Mouse (Mus musculus) CH12.LX (cell line): Measurements from ENCODE around the gene Tnfrsf21.

Experiments used
- CHD1 ChIP-seq: IDR thresholded peaks from 2 replicates; pipeline ENCODE4 v1.6.1; 2012; ENCODE audit warnings: low read depth, low read length, improper control_type of control experiment, inconsistent platforms
- CTCF ChIP-seq, 2 experiments: IDR thresholded peaks in 1 of 2; conservative IDR thresholded peaks in 1 of 2; 2 replicates each; pipeline ENCODE4 v1.5.1; 2011 to 2012; ENCODE audit warnings: low read depth in 2 of 2, low read length in 2 of 2, improper control_type of control experiment in 1 of 2, inconsistent platforms in 1 of 2, mild to moderate bottlenecking in 1 of 2, moderate library complexity in 1 of 2
- EP300 ChIP-seq: IDR thresholded peaks from 2 replicates; pipeline ENCODE4 v1.6.1; 2011; ENCODE audit warnings: low read length, improper control_type of control experiment
- GABPA ChIP-seq: IDR thresholded peaks from 2 replicates; pipeline ENCODE4 v1.6.1; 2012; ENCODE audit warnings: low read depth, low read length, improper control_type of control experiment, inconsistent platforms; ENCODE audit not compliant: insufficient replicate concordance
- MEF2A ChIP-seq: IDR thresholded peaks from 2 replicates; pipeline ENCODE4 v1.6.1; 2014; ENCODE audit warnings: low read depth, mild to moderate bottlenecking, inconsistent platforms, low read length, improper control_type of control experiment, borderline replicate concordance
- POLR2A ChIP-seq: IDR thresholded peaks from 2 replicates; pipeline ENCODE4 v1.6.1; 2011; ENCODE audit warnings: low read depth, mild to moderate bottlenecking, improper control_type of control experiment, low read length
- RCOR1 ChIP-seq: conservative IDR thresholded peaks from 2 replicates; pipeline ENCODE4 v1.6.1; 2012; ENCODE audit warnings: low read depth, mild to moderate bottlenecking, inconsistent platforms, low read length, improper control_type of control experiment
- USF1 ChIP-seq: IDR thresholded peaks from 2 replicates; pipeline ENCODE4 v1.6.1; 2014; ENCODE audit warnings: low read depth, mild to moderate bottlenecking, inconsistent platforms, low read length, improper control_type of control experiment
- ZC3H11A ChIP-seq: IDR thresholded peaks from 2 replicates; pipeline ENCODE4 v1.6.1; 2012; ENCODE audit warnings: low read depth, mild to moderate bottlenecking, inconsistent platforms, low read length, improper control_type of control experiment

DNA sequence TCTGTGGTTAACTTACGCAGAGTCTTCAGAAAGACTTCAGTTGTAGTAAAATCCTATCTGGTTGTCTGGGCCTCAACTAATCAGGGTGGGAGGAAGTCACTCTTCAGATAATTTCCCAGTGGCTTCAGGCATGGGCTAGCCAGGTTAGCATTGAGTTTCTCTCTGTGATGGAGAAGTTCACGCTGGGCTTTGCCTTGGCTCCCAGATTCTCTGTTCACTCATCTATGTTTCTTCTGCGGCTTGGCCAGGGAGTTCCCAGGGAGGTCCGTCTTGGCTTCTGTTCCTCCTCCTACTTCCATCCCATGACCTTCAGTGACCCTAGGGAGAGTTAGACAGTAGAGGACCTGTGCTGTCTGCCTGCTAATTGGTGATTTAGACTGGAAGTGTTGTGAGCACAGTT lies 61.2 kb downstream of the Tnfrsf21 start:
- TF ChIP-seq CTCF (conservative IDR thresholded peaks at IDR 0.05 in 1 of 2, IDR thresholded peaks at IDR 0.05 in 1 of 2; ENCODE audit: low read depth in 2 of 2, low read length in 2 of 2), result no peak
- no peak for TF ChIP-seq USF1
- TF ChIP-seq MEF2A, result no peak
- TF ChIP-seq CHD1, result no peak
- no peak for TF ChIP-seq GABPA
- no peak for TF ChIP-seq POLR2A
- no peak for TF ChIP-seq ZC3H11A
- TF ChIP-seq EP300, result no peak
- no peak for TF ChIP-seq RCOR1
